Mouse (Mus musculus): ENCODE data around the gene Cnn1. TPM values are rescaled to one million over a fixed set of nuclear protein-coding genes. Genes with fewer than 3 reads are reported as not detected.
A peak's percentile ranks its signal among the peaks of the same experiment; 100 is the strongest.

Cnn1 gene
- 1 to 10 TPM; 1.5 TPM for total RNA-seq (2021)
- long read RNA-seq, experiment 1, partial matches to known transcripts, result 0 of 2 reads
- long read RNA-seq, experiment 1, other reads (novel, unspliced or antisense), result 1 of 2 reads
- long read RNA-seq, experiment 2, partial matches to known transcripts, result 0 of 1 reads
- long read RNA-seq, experiment 2, other reads (novel, unspliced or antisense), result 0 of 1 reads

GRCm38 (mm10) chr9:22098993-22099696 is at the start of gene Cnn1:
Gene Cnn1, plus strand, starts transcription at chr9:22099216.
- peak; percentile 26 to 29 for DNase-seq

GRCm38 (mm10) chr9:22049315-22049714 is 49.7 kb upstream of the Cnn1 start:
- DNase-seq, result no peak

DNA sequence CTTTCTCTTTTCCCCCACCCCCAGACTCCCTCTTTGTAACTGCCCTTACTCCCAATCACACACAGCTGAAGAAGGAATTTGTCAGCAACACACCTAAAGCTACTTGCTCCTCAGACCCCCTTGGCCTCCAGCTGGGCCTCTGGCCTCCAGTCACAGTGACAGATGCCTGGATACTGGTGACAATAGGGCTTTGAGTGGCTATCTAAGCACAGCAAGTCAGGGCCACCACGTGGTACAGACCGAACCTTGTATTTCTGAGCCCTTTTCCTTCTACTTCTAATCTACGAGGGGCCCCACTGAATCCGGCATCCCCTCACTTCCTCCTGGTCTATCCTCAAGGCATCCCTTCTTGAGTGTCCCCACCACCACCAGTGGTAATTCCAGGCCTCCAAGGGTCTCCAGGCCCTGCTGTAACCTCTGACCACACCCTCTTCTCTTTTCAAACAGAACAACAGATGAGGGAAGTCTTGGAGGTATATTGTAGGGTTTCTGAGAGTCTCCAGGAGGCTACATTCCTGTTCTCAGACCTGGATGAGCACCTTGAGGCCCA is 49.2 kb upstream of the Cnn1 start:
- no peak for DNase-seq

DNA sequence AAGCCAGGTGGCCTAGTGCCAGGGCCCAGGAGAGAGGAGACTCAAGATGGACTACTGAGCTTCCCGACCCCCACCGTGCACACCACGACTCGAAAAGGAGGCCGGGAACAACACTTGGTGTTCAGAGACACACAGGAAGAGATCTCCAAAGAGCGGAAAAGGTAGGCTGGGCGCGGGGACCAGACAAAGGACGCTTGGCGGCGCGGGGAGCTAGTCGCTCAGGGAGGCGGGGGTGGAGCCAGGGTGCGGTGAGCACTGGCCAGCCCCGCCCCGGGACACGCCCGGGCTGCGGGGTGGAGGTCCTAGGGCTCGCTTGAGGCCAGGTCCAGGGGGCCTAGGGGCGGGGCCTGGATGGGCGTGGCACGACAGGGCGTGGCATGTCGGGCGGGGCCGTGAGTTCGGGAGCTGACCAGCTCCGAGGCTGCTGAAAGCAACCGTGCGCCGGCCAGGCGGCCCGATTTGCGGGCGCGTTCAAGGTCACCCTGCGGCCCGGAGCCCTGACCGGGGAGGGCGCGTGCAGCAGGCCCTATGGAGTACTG is 48.6 kb upstream of the Cnn1 start:
- DNase-seq, result peak; percentile 74 to 77

GRCm38 (mm10) chr9:22051161-22051957 is 47.7 kb upstream of the Cnn1 start:
- DNase-seq, result no peak

GRCm38 (mm10) chr9:22051958-22052254 is 47.1 kb upstream of the Cnn1 start, which contains the start of gene Elavl3:
Gene Elavl3, minus strand, starts transcription at chr9:22052023.
- DNase-seq, result peak; percentile 24 to 40

- no peak for DNase-seq
These were observed 45.4 kb upstream of the Cnn1 start for GRCm38 (mm10) chr9:22053657-22054056.

DNA sequence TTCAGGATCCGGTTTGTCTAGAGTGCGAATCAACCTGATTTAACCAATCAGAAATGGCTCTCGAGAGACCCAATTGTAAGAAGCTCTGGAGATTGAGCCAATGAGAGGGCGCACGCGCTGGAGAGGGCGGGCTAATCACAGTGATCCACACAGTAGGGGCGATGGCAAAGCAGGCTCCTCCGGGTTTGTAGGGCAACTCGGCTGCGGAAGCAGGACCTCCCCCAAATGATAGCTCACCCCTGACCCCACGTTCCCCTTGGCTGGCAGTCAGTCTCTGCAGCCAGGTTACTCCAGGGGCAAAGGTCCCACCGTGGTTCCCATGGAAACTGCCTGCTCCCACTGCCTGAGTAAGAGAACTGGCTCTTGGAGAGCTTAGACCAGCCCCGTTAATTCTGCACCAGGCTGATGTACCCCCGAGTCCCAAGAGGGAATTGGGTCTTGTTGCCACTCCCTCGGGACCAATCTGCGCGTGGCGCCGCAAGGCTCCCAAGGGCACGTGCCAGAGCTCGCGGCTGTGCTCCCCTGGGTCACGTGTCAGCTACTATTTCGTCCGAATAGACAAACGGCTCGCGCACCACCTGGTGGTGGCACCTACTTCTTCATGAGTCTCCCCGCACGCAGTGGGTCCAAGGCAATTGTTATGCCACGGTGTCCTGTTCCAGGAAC is 44.5 kb upstream of the Cnn1 start:
- peak; percentile 83 to 84 for DNase-seq

GRCm38 (mm10) chr9:22055713-22056112 is 43.3 kb upstream of the Cnn1 start:
- no peak for DNase-seq

DNA sequence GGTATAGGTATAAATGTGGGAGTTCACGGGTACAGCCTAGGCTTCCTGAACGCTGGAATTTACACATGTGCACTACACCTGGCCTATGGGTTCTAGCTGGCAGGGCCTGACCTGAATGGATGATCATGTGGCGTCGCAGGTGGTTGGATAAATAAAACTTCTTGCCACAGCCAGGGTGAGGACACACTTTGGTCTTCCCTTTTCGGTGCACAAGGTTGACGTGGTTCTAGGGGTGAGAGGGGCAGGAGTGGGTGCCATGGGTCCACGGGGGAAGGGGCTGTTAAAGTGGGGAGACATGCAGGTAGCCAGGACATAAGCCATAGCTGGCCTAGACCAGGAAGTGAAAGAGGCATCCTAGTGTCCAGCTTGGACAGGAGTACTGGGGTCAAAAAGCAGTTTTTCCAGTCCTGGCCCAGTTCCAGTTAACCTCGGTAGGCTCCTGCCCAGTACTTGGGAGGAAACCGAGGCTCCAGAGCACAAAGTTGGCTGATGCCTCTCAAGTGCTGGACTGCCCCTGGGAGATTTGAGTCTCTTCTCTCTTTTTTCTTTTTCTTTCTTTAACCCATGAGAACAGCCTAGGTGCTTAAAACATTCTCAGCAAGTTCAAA is 42.6 kb upstream of the Cnn1 start:
- DNase-seq, result no peak

DNA sequence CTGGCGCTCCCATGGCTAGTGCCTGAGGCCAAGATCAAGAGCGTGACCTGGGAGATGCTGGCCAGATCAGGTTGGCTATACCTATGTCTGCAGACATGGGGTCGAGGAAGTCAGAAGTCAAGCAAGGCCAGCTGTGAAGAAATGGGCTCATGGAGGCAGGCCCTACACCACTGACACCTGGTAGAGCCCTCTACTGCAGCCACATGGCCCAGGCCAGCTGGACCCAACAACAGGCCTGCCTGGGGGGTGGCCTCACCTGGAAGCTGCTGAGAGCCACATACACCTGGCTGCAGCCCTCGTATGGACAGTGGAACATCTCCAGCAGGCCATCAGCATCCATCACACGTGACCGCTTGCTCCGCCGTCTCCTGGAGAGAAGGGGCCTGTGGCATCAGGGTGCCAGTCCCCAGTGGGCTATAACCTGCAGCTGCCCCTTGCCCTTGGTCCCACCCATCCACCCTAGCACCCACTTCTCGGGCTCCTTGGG is 41.9 kb upstream of the Cnn1 start:
- no peak for DNase-seq

DNA sequence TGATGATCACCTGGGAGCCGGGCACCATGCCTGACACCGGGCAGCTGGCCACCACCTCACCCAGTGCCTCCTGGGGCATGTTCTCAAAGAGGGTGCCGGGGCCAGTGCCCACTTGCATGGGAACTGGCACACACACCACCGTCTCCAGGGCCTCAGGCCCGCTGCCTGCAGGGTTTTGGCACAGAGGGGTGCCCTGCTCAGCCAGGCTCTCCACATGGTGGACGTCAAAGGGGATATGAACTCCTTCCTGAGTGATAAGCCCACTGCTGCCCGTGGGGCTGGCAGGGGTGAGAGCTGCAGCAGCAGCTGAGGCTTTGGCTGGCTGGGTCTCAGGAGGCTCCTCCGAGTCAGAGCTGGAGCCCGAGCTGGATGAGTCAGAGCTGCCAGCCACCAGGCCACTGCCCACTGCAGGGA is 41.0 kb upstream of the Cnn1 start:
- DNase-seq, result peak in 1 of 2 experiments; percentile 33

- no peak for DNase-seq
These were observed 37.7 kb upstream of the Cnn1 start for GRCm38 (mm10) chr9:22061339-22061738.

- DNase-seq, result no peak
These were observed 34.7 kb upstream of the Cnn1 start for GRCm38 (mm10) chr9:22064341-22064740.

- DNase-seq, result no peak
These were observed 33.4 kb upstream of the Cnn1 start for GRCm38 (mm10) chr9:22065642-22066041.

DNA sequence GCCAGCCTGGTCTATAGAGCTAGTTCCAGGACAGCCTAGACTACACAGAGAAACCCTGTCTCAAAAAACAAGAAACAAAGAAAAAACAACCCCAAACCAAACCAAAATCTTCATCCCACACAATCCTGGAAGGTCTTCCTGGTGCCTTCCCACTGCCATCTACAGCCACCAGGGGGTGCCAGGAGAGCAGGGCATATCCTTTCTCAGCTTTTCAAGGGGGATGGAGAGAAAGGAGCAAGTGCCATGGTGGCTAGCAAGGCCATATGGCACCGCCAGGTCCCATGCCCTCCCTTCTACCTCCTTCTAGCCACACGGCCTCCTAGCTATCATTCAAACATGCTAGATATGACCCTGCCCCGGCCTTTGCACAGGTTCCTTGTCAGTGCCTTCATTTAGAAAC is 32.6 kb upstream of the Cnn1 start:
- DNase-seq, result peak; percentile 73 to 82

DNA sequence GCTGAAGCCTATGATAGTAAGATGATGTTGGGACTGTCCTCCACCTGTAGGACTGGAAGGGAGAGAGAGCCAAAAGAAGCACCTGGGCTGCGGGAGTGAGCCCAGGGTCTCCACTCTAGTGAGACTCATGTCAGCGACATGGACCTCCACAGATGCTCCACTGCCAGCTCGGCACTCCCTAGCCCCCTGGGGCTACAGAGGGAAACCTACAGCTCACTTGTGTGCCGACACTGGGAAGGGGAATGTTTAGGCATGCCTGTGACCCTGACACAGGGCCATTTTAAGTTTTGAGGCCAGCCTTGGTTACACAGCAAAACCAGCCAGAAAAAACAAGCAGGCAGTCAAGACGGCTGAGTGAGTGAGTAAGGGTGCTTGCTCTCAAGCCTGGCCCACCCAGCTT is 31.8 kb upstream of the Cnn1 start:
- DNase-seq, result no peak

GRCm38 (mm10) chr9:22069881-22070553 is 29.0 kb upstream of the Cnn1 start:
- DNase-seq, result no peak

- peak; percentile 97 to 98 for DNase-seq
These were observed 28.0 kb upstream of the Cnn1 start, which contains the start of the genes Gm49318 and Zfp653 for GRCm38 (mm10) chr9:22070791-22071573. Gene Gm49318, minus strand, starts transcription at chr9:22071259. Gene Zfp653, minus strand, starts transcription at chr9:22071376.

DNA sequence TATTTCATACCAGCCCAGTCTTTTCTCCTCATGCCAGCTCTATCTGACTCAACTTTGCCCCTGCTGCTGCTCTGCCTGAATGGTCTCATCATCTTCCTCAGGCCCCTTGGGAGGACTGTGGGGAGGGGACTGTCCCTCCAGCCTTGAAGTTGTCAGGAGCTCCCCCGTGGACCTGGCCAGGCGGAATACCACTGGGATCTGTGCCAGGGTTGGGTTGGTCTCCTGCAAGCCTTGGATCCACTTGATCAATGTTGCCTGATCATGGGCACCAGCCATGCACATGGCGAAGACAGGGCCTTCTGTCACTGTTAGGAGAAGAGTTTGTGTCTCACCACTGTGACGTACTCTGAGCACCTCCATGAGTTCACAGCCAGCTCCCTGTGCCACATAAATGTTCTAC is 26.7 kb upstream of the Cnn1 start:
- no peak for DNase-seq

Data from adrenal gland, postnatal 36 days (tissue).